Mouse (Mus musculus): Measurements from ENCODE around the gene Gm40193. TPM values are rescaled to one million over a fixed set of nuclear protein-coding genes. Genes with fewer than 3 reads are reported as not detected.

The Gm40193 gene
- not detected for polyA plus RNA-seq (2014; fragmentation: Illumina TruSeq; extraction: RNeasy Lipid Tissue Mini Kit (QIAGEN cat#74804); ENCODE audit: low read depth, low replicate concordance)

DNA sequence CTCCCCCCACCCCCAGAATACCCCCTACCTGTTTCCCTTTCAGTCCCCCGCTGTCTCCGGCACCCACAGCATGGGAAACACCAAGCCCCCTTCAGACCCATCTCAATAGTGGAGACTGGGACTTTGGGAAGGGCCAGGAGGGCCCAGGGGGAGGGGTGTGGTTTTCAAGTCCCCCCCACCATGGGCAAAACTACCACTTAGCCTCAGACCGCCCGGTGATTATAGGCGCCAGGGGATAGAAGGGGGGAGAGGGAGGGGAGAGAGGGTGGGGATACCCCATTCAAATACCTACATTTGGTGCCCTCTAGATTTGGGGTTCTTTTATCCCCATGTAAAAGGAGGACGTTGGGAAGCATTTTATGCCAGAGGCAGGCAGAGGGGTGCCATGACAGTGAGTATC lies at the start of gene Gm40193:
Gm40193 (minus strand) TSS at position 101 of the 400 bp plus-strand sequence.

DNA sequence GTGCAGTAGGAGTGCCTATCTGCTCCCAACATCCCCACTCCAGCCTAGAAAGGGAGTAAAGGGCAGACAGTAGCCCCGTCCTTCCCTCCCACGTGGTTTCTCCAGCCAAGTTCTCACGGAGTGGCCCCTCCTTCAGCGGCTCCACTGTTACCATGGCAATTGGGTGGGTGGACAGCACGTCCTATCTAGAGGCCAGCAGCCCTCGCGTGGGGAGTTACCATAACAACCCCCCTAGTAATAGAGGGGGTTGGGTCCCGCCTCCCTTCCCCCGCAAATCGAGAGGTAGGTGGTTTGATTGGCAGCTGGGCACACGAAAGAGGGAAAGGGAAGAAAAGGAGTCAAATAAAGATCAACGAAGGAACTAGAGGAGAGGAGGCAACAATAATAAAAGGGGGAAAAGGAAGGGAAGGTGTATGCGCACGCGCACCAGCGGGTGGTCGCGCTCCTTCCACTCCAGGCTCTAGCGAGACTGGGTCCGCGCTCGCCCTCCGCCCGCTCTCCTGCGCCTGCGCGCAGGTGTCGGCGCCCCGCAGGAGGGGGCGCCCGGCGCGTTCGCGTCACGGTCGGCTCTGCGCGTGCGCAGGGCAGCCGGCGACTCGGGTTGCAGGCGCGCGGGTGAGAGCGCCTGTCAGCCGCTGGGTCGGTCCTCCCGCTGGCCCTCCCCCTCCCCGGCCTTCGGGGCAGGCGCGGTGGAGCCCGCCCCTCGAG lies 29.7 kb upstream of the Gm40193 start, which contains the start of gene Mink1:
Mink1 (plus strand) TSS at position 595 of the 708 bp plus-strand sequence.

DNA sequence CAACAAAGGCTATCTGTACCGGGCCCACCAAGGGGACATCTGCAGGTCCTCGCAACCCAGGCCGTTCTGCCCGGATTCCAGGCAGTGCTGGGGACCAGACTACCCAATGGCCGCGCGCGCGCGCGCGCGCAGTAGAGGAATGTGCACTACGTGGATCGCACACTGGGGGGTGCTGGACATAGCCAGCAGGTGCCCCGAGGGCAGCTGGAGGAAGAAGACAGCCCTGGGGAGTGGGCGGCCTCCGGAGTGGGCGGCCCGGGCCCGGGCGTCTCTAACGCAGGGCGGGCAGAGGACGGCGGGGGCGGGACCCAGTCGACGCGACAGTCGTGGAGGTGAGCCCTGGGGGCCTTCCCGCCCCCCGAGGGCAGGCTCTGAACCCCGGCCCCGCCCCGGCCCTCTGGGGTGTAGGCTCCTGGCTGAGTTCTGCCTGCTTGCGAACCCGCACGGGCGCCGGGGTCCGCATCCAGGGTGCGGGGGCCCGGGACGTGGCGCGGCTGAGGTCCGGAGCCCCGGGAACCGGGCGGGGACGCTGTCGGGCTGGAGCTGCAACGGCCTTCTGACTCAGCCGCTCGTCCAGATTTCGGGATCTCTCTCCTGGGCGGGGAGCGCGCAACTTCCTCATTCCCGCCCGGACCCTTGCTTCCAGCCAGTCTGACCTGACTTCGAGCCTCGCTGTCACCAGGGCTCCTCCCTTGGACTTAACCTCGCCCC lies 7.3 kb upstream of the Gm40193 start, which contains the start of gene Pld2:
Pld2 (plus strand) TSS at position 188 of the 711 bp plus-strand sequence.

DNA sequence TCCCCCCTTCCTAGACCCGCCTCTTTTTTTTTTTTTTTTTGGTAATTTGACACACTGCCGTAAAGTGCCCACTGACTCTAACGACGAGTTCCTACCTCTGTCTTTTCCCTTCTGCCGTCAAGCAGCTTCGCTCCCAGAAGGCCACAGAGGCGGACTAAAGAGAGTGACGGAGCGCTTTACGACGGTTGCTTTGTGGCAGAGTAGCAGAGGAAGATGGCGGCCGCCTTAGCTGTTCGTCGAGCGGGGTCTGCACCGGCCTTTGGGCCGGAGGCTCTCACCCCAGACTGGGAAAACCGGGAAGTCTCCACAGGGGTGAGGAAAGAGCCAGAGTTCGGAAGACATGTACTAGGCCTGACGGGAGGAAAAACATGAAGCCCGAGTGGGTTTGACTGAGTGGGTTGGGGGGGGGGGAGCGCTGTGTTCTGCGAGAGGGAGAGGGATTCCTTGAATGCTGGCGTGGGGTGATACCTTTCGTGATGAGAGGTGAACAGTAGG lies 7.5 kb downstream of the Gm40193 start, which contains the start of gene Psmb6:
Psmb6 (plus strand) TSS at position 184 of the 495 bp plus-strand sequence.

DNA sequence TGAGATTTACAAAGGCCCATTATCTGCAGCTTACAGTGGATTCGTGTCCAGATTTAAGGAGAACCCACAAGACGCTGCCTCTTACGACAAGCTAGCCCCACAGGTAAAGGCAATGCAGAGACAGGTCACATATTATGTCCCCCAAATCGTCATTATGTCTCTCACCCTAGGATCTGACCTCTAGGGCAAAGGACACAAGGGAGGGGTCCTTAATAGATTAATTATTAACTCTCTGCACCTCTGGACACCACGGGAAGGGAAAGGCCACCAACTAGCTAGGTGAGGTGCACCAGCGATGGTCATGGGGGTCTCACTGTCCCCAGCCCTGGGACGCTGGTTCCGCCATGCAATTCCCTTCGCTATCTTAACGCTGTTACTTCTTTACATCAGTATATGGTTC lies 13.8 kb downstream of the Gm40193 start, which contains the start of gene Gltpd2:
Gltpd2 (plus strand) TSS at position 274 of the 400 bp plus-strand sequence.

DNA sequence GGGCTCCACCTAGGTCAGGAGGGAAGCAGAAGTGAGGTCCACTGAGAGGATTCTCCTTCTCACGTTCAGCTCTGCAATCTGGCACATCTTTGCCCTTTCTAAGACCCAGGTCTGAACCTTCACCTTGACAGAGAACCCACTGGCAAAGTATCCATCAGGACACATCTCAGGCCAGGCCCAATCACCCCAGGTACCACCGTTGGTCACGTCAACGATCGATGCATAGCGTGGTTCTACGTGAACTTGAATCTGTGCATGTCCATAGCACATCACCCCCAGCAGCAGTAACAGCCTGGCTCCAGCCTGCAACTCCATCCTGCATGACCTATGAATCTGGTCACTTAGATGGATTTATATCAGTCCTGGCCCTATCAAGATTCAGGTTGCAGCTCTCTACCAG lies 18.5 kb downstream of the Gm40193 start, which contains the start of gene Vmo1:
Vmo1 (minus strand) TSS at position 329 of the 400 bp plus-strand sequence.

DNA sequence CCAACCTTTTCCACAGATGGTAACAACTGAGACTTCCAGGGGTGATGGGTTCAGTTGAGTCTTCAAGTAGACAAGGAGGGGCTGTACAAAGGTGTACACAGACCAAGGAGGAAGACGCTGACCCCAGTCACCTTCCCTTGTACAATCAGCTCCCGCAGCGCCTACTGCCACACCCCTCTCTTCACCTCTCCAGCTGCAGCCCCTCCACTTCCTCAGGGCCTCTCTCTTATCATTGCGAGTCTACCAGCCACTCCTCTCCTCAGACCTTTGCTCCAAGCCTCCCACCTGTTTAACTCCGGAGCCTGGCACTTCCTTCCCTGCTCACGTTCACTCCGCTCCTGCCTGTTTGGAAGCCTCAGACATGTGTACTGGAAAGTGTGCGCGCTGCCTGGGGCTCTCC lies 27.8 kb downstream of the Gm40193 start, which contains the start of gene Tm4sf5:
Tm4sf5 (plus strand) TSS at position 275 of the 400 bp plus-strand sequence.

Other genes with a start within 250 kb of the Gm40193 start
- not detected for gene Alox12e, start 210.3 kb downstream of the Gm40193 start, polyA plus RNA-seq (2014; fragmentation: Illumina TruSeq; extraction: RNeasy Lipid Tissue Mini Kit (QIAGEN cat#74804); ENCODE audit: low read depth, low replicate concordance)
- 0.41 TPM for gene Alox15, start 180.9 kb downstream of the Gm40193 start, polyA plus RNA-seq (2014; fragmentation: Illumina TruSeq; extraction: RNeasy Lipid Tissue Mini Kit (QIAGEN cat#74804); ENCODE audit: low read depth, low replicate concordance)
- gene Pelp1, start 122.9 kb downstream of the Gm40193 start, polyA plus RNA-seq (2014; fragmentation: Illumina TruSeq; extraction: RNeasy Lipid Tissue Mini Kit (QIAGEN cat#74804); ENCODE audit: low read depth, low replicate concordance), result 11.9 TPM
- 0.35 TPM for gene Arrb2, start 100.3 kb downstream of the Gm40193 start, polyA plus RNA-seq (2014; fragmentation: Illumina TruSeq; extraction: RNeasy Lipid Tissue Mini Kit (QIAGEN cat#74804); ENCODE audit: low read depth, low replicate concordance)
- gene Med11, start 81.0 kb downstream of the Gm40193 start, polyA plus RNA-seq (2014; fragmentation: Illumina TruSeq; extraction: RNeasy Lipid Tissue Mini Kit (QIAGEN cat#74804); ENCODE audit: low read depth, low replicate concordance), result 4.8 TPM
- gene Zmynd15, start 73.5 kb downstream of the Gm40193 start, polyA plus RNA-seq (2014; fragmentation: Illumina TruSeq; extraction: RNeasy Lipid Tissue Mini Kit (QIAGEN cat#74804); ENCODE audit: low read depth, low replicate concordance), result 18.1 TPM
- 2.3 TPM for gene Cxcl16, start 73.0 kb downstream of the Gm40193 start, polyA plus RNA-seq (2014; fragmentation: Illumina TruSeq; extraction: RNeasy Lipid Tissue Mini Kit (QIAGEN cat#74804); ENCODE audit: low read depth, low replicate concordance)
- gene Tm4sf5, start 27.7 kb downstream of the Gm40193 start, polyA plus RNA-seq (2014; fragmentation: Illumina TruSeq; extraction: RNeasy Lipid Tissue Mini Kit (QIAGEN cat#74804); ENCODE audit: low read depth, low replicate concordance), result 0.35 TPM
- not detected for gene Vmo1, start 18.3 kb downstream of the Gm40193 start, polyA plus RNA-seq (2014; fragmentation: Illumina TruSeq; extraction: RNeasy Lipid Tissue Mini Kit (QIAGEN cat#74804); ENCODE audit: low read depth, low replicate concordance)
- not detected for gene Gltpd2, start 13.7 kb downstream of the Gm40193 start, polyA plus RNA-seq (2014; fragmentation: Illumina TruSeq; extraction: RNeasy Lipid Tissue Mini Kit (QIAGEN cat#74804); ENCODE audit: low read depth, low replicate concordance)
- gene Psmb6, start 7.6 kb downstream of the Gm40193 start, polyA plus RNA-seq (2014; fragmentation: Illumina TruSeq; extraction: RNeasy Lipid Tissue Mini Kit (QIAGEN cat#74804); ENCODE audit: low read depth, low replicate concordance), result 20.1 TPM
- 0.11 TPM for gene Pld2, start 7.1 kb upstream of the Gm40193 start, polyA plus RNA-seq (2014; fragmentation: Illumina TruSeq; extraction: RNeasy Lipid Tissue Mini Kit (QIAGEN cat#74804); ENCODE audit: low read depth, low replicate concordance)
- gene Mink1, start 29.9 kb upstream of the Gm40193 start, polyA plus RNA-seq (2014; fragmentation: Illumina TruSeq; extraction: RNeasy Lipid Tissue Mini Kit (QIAGEN cat#74804); ENCODE audit: low read depth, low replicate concordance), result 1.7 TPM
- 5.3 TPM for gene 4930544D05Rik, start 82.9 kb upstream of the Gm40193 start, polyA plus RNA-seq (2014; fragmentation: Illumina TruSeq; extraction: RNeasy Lipid Tissue Mini Kit (QIAGEN cat#74804); ENCODE audit: low read depth, low replicate concordance)
- 5.3 TPM for gene Chrne, start 86.3 kb upstream of the Gm40193 start, polyA plus RNA-seq (2014; fragmentation: Illumina TruSeq; extraction: RNeasy Lipid Tissue Mini Kit (QIAGEN cat#74804); ENCODE audit: low read depth, low replicate concordance)
- gene Gp1ba, start 106.2 kb upstream of the Gm40193 start, polyA plus RNA-seq (2014; fragmentation: Illumina TruSeq; extraction: RNeasy Lipid Tissue Mini Kit (QIAGEN cat#74804); ENCODE audit: low read depth, low replicate concordance), result not detected
- gene Rnf167, start 114.3 kb upstream of the Gm40193 start, polyA plus RNA-seq (2014; fragmentation: Illumina TruSeq; extraction: RNeasy Lipid Tissue Mini Kit (QIAGEN cat#74804); ENCODE audit: low read depth, low replicate concordance), result 35.2 TPM
- gene Slc25a11, start 114.5 kb upstream of the Gm40193 start, polyA plus RNA-seq (2014; fragmentation: Illumina TruSeq; extraction: RNeasy Lipid Tissue Mini Kit (QIAGEN cat#74804); ENCODE audit: low read depth, low replicate concordance), result 6.2 TPM
- 33.1 TPM for gene Pfn1, start 121.7 kb upstream of the Gm40193 start, polyA plus RNA-seq (2014; fragmentation: Illumina TruSeq; extraction: RNeasy Lipid Tissue Mini Kit (QIAGEN cat#74804); ENCODE audit: low read depth, low replicate concordance)
- 12.7 TPM for gene Eno3, start 124.3 kb upstream of the Gm40193 start, polyA plus RNA-seq (2014; fragmentation: Illumina TruSeq; extraction: RNeasy Lipid Tissue Mini Kit (QIAGEN cat#74804); ENCODE audit: low read depth, low replicate concordance)
- gene Spag7, start 136.5 kb upstream of the Gm40193 start, polyA plus RNA-seq (2014; fragmentation: Illumina TruSeq; extraction: RNeasy Lipid Tissue Mini Kit (QIAGEN cat#74804); ENCODE audit: low read depth, low replicate concordance), result 22.5 TPM
- 0.31 TPM for gene Camta2, start 155.2 kb upstream of the Gm40193 start, polyA plus RNA-seq (2014; fragmentation: Illumina TruSeq; extraction: RNeasy Lipid Tissue Mini Kit (QIAGEN cat#74804); ENCODE audit: low read depth, low replicate concordance)
- 10.2 TPM for gene Inca1, start 167.2 kb upstream of the Gm40193 start, polyA plus RNA-seq (2014; fragmentation: Illumina TruSeq; extraction: RNeasy Lipid Tissue Mini Kit (QIAGEN cat#74804); ENCODE audit: low read depth, low replicate concordance)
- 1.5 TPM for gene Kif1c, start 167.6 kb upstream of the Gm40193 start, polyA plus RNA-seq (2014; fragmentation: Illumina TruSeq; extraction: RNeasy Lipid Tissue Mini Kit (QIAGEN cat#74804); ENCODE audit: low read depth, low replicate concordance)
- gene Zfp3, start 231.3 kb upstream of the Gm40193 start, polyA plus RNA-seq (2014; fragmentation: Illumina TruSeq; extraction: RNeasy Lipid Tissue Mini Kit (QIAGEN cat#74804); ENCODE audit: low read depth, low replicate concordance), result 2.9 TPM